ENCODE assay signal across 8 mouse cellular contexts in the genomic region with DNA sequence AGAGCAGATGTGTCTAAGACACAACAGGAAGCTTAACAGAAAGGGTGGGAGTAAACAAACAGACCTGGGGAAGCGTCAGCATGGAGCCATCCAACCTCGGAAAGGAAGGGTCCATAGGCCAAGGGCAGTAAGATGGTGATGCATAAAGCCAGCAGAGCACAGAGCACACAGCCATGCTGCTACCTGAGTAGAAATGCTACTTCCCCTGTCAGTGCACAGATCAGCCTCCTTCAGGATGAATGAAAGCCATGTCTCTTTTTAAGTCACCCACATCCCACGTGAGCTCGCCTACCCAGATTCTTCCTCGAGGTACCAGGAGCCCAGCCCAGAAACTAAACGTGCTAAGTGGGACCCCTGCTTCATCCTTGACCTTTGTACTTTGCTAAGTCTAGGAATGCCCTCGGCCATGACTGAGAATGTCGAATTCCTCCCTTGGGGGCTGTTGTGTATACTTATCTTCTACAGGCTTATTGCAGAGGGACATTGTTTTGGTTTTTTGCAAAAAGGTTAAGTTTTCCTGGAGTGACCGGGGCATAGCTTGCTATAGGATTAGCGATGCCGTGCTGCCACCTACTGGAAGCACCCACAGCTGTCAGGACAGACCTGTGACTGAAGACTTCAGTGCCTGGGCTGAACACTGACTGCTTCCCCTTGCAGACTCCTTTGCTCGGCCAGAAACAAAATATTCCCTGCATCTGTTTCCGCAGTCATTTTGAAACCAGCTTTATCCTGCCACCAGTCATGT.
DNase-seq lines count a peak whose midpoint lies in the region; ATAC-seq and TF ChIP-seq lines count a peak whose summit lies in the region.

No protein-coding gene starts in this region.

- TF ChIP-seq CTCF in MEL (IDR thresholded peaks at IDR 0.05 in 2 of 3, conservative IDR thresholded peaks at IDR 0.05 in 1 of 3; ENCODE audit: control insufficient read depth in 1 of 3, insufficient read depth in 1 of 3, low read depth in 2 of 3, low read length in 3 of 3, poor library complexity in 1 of 3, severe bottlenecking in 1 of 3), result peak; percentile 77 to 93 (median 90)

- H3K36me3 ChIP-seq in MEL (ENCODE audit: control insufficient read depth in 1 of 2, insufficient read depth in 2 of 2, low read length in 2 of 2), result no peaks in the 10 kb centered on the region
- no peaks in the 10 kb centered on the region for H3K36me3 ChIP-seq in lung, embryonic 16.5 days (ENCODE audit: control insufficient read depth, insufficient read depth, low read length)

- no peak overlapping the region for H3K9ac ChIP-seq in MEL (ENCODE audit: control insufficient read depth, low read depth, low read length, poor library complexity, severe bottlenecking)
- H3K9ac ChIP-seq in lung, embryonic 16.5 days (ENCODE audit: low read length), result 0 out of 2 replicates have a peak overlapping the region, but pooled peaks have one; percentile 5

- H3K27ac ChIP-seq in MEL (ENCODE audit: control insufficient read depth, low read depth, low read length), result no peak overlapping the region
- H3K27ac ChIP-seq in lung, embryonic 16.5 days (ENCODE audit: low read length), result no peak overlapping the region

- H3K9me3 ChIP-seq in MEL (replicated peaks; ENCODE audit: insufficient read depth, low read length), result no peaks in the 10 kb centered on the region
- no peaks in the 10 kb centered on the region for H3K9me3 ChIP-seq in lung, embryonic 16.5 days (ENCODE audit: control insufficient read depth, low read length)

- H3K4me1 ChIP-seq in MEL (ENCODE audit: control insufficient read depth in 1 of 2, insufficient read depth in 2 of 2, low read length in 2 of 2), result peaks cover 0 to 3% of the 10 kb centered on the region in 2 experiments; a peak in 1 of 4 replicates
- peaks cover 6% of the 10 kb centered on the region for H3K4me1 ChIP-seq in lung, embryonic 16.5 days (replicated peaks; ENCODE audit: control insufficient read depth, insufficient read depth, low read length)

- TF ChIP-seq RAD21 in MEL (IDR thresholded peaks at IDR 0.05; ENCODE audit: low read depth, low read length), result peak; percentile 99

- H3K79me2 ChIP-seq in MEL (ENCODE audit: control insufficient read depth, insufficient read depth, low read length, poor library complexity), result no peaks in the 10 kb centered on the region

- no peak overlapping the region for H3K4me3 ChIP-seq in MEL (ENCODE audit: control insufficient read depth in 1 of 2, insufficient read depth in 1 of 2, low read depth in 2 of 2, low read length in 2 of 2)
- no peak overlapping the region for H3K4me3 ChIP-seq in lung, embryonic 16.5 days (ENCODE audit: low read length)

- WGBS in lung, embryonic 16.5 days, result 15% methylated on average over 13 of the region's 13 CpGs

- ATAC-seq in lung, embryonic 16.5 days (ENCODE audit: low read depth), result peak; percentile 85

- DNase-seq in MEL (ENCODE audit: low read depth, low spot score), result peak; percentile 79
- peak; percentile 89 for DNase-seq in cerebellum, adult 18-20 months
- DNase-seq in forelimb bud, embryonic 11.5 days (ENCODE audit: low read depth, low spot score), result peak; percentile 79
- DNase-seq in heart, postnatal 4 days, result peak; percentile 89
- peak; percentile 71 to 87 for DNase-seq in layer of hippocampus, adult 18-20 months (ENCODE audit: low spot score in 2 of 2)
- peak; percentile 55 for DNase-seq in retina, adult 2 months (ENCODE audit: low read depth, low spot score)
- DNase-seq in thymus, postnatal 14 days, result peak; percentile 88

- no peak for TF ChIP-seq POLR2A in MEL (IDR thresholded peaks at IDR 0.05; ENCODE audit: control insufficient read depth in 1 of 2, insufficient read depth in 1 of 2, low read depth in 1 of 2, low read length in 2 of 2, poor library complexity in 1 of 2)

- H3K4me2 ChIP-seq in lung, embryonic 16.5 days (ENCODE audit: low read depth, low read length), result no peak overlapping the region

- H3K27me3 ChIP-seq in MEL (ENCODE audit: control insufficient read depth in 1 of 2, insufficient read depth in 2 of 2, low read length in 2 of 2), result no peaks in the 10 kb centered on the region
- no peaks in the 10 kb centered on the region for H3K27me3 ChIP-seq in lung, embryonic 16.5 days (ENCODE audit: control insufficient read depth, insufficient read depth, low read depth, low read length)

- 0 out of 4 replicates have a peak, but pooled peaks of 1 of the 2 experiments have one; percentile 13 for TF ChIP-seq EP300 in MEL (IDR thresholded peaks at IDR 0.05; ENCODE audit: low read depth in 1 of 2, low read length in 2 of 2)

TF ChIP-seq in MEL, 35 proteins besides CTCF, POLR2A, EP300 and RAD21:
- TF ChIP-seq SMC3 (IDR thresholded peaks at IDR 0.05; ENCODE audit: low read depth, low read length) (peak; percentile 92), ELF1 (IDR thresholded peaks at IDR 0.05; ENCODE audit: low read depth, low read length) (0 out of 2 replicates have a peak, but pooled peaks have one; percentile 34), ZNF384 (IDR thresholded peaks at IDR 0.05; ENCODE audit: low read depth, low read length) (peak; percentile 47; the same call in 1 of the 2 replicates), E2F4 (IDR thresholded peaks at IDR 0.05; ENCODE audit: borderline replicate concordance, low read depth, low read length) (no peak), ZC3H11A (IDR thresholded peaks at IDR 0.05; ENCODE audit: low read depth, low read length) (peak; percentile 91)
